Mouse (Mus musculus) urinary bladder, postnatal 25 days (tissue): ENCODE data around the gene Cit.
"Not testable (repeated sequence)": the region's sequence is repeated elsewhere in the genome, so short reads cannot be mapped to it uniquely, and the experiment has no call there.

Experiments used
- DNase-seq: peaks from one replicate; pipeline ENCODE4 v3.0.0; 2022; ENCODE audit warnings: low spot score

Cit gene

GRCm38 (mm10) chr5:115844766-115845634 lies at the start of gene Cit:
TSS of gene Cit (plus strand) at chr5:115845278.
- peak; percentile 74 for DNase-seq

- no peak for DNase-seq
Observed at GRCm38 (mm10) chr5:115799016-115799894, 45.8 kb upstream of the Cit start.

- no peak for DNase-seq
Observed at GRCm38 (mm10) chr5:115799895-115800232, 45.2 kb upstream of the Cit start.

GRCm38 (mm10) chr5:115812262-115812661 lies 32.8 kb upstream of the Cit start:
- no peak for DNase-seq

GRCm38 (mm10) chr5:115817022-115817421 lies 28.1 kb upstream of the Cit start:
- DNase-seq = no peak

- not testable (repeated sequence) for DNase-seq
Observed at GRCm38 (mm10) chr5:115817655-115818054, 27.4 kb upstream of the Cit start.

- no peak for DNase-seq
Observed at GRCm38 (mm10) chr5:115819966-115820365, 25.1 kb upstream of the Cit start.

- DNase-seq = no peak
Observed at GRCm38 (mm10) chr5:115821200-115821599, 23.9 kb upstream of the Cit start.

- no peak for DNase-seq
Observed at GRCm38 (mm10) chr5:115821910-115822309, 23.2 kb upstream of the Cit start.

GRCm38 (mm10) chr5:115832754-115833153 lies 12.3 kb upstream of the Cit start:
- DNase-seq = no peak

GRCm38 (mm10) chr5:115833806-115834205 lies 11.3 kb upstream of the Cit start:
- DNase-seq = not testable (repeated sequence)

- no peak for DNase-seq
Observed at GRCm38 (mm10) chr5:115835291-115835690, 9.8 kb upstream of the Cit start.

GRCm38 (mm10) chr5:115838059-115838458 lies 7.0 kb upstream of the Cit start:
- no peak for DNase-seq

- no peak for DNase-seq
Observed at GRCm38 (mm10) chr5:115840453-115840852, 4.6 kb upstream of the Cit start.

- DNase-seq = no peak
Observed at GRCm38 (mm10) chr5:115840946-115841775, 3.9 kb upstream of the Cit start.

GRCm38 (mm10) chr5:115844368-115844765 lies 711 bp upstream of the Cit start:
- DNase-seq = no peak

- DNase-seq = no peak
Observed at GRCm38 (mm10) chr5:115845635-115846174, 627 bp downstream of the Cit start.

GRCm38 (mm10) chr5:115847166-115847565 lies 2.1 kb downstream of the Cit start:
- DNase-seq = no peak

GRCm38 (mm10) chr5:115848463-115848862 lies 3.4 kb downstream of the Cit start:
- DNase-seq = no peak

- no peak for DNase-seq
Observed at GRCm38 (mm10) chr5:115849263-115849829, 4.3 kb downstream of the Cit start.

- DNase-seq = no peak
Observed at GRCm38 (mm10) chr5:115850250-115851028, 5.4 kb downstream of the Cit start.
